Mouse (Mus musculus) testis, adult 2 months (tissue): ENCODE measurements around the gene Jam2.

ENCODE experiments used
- CTCF ChIP-seq: fragments of 200-500 bp; IDR thresholded peaks from 2 replicates; pipeline ENCODE4 v1.5.1; 2012; ENCODE audit warnings: low read depth, mild to moderate bottlenecking, inconsistent platforms, low read length, moderate library complexity; ENCODE audit not compliant: control insufficient read depth, insufficient read depth, insufficient replicate concordance
- POLR2A ChIP-seq: fragments of 200-500 bp; IDR thresholded peaks from 2 replicates; pipeline ENCODE4 v1.6.1; 2012; ENCODE audit warnings: low read depth, mild to moderate bottlenecking, inconsistent platforms, low read length, moderate library complexity; ENCODE audit not compliant: control insufficient read depth

DNA sequence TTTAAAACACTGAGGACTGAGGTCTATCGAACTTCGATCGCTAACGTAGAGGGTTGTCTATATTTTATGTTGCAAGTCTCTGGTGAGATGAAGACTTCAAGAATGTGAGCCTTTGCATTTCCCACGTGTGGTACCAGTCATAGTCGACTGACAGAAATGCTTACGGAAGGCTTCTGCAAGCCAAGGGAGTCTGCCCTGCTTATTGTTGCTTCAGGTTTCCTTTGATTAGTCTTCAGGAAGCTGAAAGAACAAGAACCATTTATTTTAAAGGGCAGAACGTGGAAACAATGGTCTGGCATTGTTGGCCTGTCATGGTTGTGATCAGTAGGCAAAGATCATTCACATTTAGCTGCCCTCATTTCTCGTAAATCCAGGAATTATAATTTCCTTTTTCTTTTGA is 22.8 kb downstream of the Jam2 start:
- TF ChIP-seq CTCF (no peak), POLR2A (no peak)
